Mouse (Mus musculus) neutrophil, adult 5-6 weeks (primary cell): ENCODE results near the gene Gimap9. TPM values are rescaled to one million over a fixed set of nuclear protein-coding genes. Genes with fewer than 3 reads are reported as not detected.

Experiments used
- ATAC-seq: fragments of 151-379, 151-347 bp; 2 replicates; pipeline ENCODE4 v1.8.0; 2017; ENCODE audit warnings: mild to moderate bottlenecking, moderate TSS enrichment; ENCODE audit not compliant: insufficient number of reproducible peaks, poor library complexity, low FRiP score, severe bottlenecking; ENCODE audit errors: extremely low read depth
- total RNA-seq: library from RNA; stranded (forward); fragments of 200-1000 nt; gene quantifications from 2 replicates; pipeline ENCODE4 v1.2.3, GENCODE M21; 2017

Gene Gimap9
- 132 and 133 TPM in 2 replicates for total RNA-seq

DNA sequence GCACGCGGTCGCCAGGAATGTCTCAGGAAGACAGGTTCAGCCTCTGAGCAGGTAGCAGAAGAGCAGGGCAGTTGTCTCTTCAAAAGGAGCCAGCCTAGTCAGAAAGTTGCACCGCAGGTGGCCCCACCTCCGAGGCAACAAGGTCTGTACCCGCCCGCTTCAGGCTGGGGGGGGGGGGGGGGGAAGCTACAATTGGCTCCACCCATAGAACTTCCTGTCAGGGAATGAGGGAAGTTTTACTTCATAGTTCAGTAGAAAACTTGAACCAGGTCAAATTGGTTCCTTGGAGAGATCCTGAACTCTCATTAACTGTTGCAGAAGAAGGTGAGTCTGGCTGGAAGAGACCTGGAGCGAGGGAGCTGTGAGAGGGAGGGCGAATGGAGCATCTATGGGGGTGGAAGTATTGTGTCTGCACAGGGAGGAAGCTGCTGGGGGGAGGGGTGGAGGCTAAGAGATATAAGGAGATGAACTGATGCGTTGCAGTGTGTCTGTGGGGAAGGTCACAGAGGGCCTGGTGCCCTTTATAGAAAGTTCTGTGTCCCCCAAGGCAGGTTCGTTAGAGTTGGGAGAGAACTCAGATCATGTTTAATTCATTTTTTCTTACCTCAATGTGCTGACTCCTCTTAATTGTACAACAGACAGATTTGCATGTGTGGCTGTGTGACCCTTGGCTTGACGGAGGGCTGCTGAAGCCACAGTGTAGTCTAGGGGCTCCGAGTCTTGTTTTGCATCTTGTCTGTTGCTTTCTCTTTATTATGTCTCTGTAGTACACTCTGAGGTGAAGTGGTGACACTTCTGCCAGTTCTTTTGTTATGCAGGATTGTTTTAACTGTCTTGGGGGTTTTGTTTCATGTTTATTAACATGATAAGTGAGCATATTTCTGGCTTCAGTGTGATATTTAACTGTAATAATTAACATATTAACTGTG, at the start of gene Gimap9:
Gene Gimap9, plus strand, starts transcription at position 199 of the 929 bp plus-strand sequence.
- ATAC-seq, result peak; percentile 66

DNA sequence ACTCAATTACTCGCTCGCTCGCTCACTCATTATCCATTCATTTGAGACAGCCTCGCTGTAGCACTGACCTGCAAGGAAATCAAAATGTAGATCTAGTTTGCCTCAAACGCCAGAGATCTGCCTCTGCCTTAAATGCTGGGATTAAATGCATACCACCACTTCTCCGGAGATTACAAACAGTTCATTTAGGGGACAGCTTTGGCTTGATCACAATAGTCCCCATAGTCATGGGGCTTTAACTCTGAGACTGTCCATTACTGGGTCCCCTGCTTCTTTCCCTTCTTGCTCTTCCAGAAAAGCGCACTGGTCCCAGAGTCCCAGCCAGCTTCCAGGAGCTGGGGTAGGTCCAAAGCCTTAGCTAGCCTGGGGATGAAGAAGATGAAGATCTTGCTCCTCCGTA, 49.5 kb upstream of the Gimap9 start, which contains the start of gene AI854703:
Gene AI854703, plus strand, starts transcription at position 301 of the 400 bp plus-strand sequence.
- ATAC-seq, result no peak

DNA sequence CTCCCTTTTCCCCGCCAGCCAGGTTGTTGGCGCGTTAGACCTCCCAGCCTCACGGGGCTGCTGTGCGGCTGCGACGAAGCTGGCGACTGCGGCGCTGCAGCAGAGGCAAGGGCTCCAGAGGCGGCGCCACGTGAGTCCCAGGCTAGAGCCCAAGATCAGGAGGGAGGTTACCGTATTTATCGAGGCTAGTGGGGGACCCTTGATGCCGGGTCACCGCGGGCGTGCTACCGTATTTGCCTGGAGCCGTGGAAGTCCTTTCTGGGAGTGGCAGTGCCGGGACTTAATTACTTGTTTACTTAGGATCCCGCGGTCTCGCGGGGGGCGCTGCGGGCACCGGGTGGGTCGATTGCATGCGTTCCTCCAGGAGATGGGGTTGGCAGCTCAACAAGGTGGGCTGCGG, 48.9 kb upstream of the Gimap9 start:
- no peak for ATAC-seq

DNA sequence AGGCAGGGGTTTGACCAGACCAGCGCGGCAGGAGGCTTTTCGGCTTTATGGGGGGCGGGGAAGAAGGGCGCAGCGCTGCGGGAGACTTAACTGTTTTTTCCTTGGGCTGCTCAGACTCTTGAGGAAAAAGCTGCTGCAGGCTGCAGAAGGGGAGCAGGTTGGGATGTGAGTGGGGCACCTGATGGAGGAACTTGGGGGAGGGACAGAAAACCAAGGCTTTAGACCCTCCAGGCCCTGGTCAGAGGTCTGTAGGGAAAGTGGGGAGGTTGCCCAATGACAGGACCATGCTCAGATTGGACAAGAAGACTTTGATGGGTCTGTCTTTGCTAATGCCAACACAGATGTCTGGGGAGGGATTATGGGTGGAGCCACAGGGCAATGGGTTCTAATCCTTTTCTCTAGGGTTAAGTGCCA, 48.4 kb upstream of the Gimap9 start:
- no peak for ATAC-seq

DNA sequence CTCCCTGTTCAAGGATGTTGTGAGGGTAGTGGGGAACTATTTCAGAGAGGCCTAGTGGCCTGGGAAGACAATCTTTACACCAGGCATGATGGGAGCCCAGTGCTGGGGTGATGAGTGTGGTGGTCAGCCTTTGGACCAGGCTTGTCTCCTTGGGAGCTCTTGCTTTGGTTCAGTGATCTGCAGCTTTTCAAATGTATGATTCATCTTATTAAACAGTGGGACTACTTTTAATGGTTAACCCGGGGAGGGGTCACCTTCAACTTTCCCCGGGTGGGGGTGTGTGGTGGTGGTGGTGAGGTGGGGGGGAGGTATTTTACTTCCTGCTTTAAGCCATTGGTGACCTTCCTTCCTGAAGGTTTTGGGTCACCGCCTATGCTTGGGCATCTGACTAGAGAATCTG, 47.6 kb upstream of the Gimap9 start:
- ATAC-seq, result no peak

DNA sequence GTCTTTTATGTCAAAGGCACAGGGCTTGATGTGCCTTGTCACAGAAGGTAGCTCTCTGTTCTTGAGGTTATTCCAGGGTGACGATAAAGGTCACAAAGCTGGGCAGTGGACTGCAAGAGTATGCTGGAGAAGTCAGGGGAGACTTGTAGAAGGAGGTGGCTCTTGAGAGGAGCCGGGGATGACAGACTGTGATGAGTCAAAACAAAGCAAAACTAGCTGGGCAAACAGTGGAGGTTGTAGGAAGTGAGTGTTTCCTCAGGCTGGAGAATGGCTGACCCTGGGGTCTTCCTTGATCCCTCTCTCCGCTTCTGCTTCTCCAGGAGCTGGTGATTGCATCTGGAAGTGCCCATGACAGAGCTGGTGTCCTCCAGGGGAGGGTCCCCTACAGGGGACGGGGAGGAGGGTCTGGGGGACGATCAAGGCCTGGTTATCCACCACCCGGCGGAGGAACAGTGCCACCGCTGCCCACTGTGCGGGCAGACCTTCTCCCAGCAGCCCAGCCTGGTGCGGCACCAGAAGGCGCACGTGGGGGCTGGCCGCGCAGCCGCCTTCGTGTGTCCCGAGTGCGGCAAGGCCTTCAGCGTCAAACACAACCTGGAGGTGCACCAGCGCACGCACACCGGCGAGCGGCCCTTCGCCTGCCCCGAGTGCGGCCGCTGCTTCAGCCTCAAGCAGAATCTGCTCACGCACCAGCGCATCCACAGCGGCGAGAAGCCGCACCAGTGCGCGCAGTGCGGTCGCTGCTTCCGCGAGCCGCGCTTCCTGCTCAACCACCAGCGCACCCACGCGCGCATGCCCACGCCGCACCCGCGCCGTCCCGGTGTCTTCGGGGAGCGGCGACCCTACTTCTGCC, 46.9 kb upstream of the Gimap9 start:
- peak; percentile 27; the same call in 1 of the 2 replicates for ATAC-seq

DNA sequence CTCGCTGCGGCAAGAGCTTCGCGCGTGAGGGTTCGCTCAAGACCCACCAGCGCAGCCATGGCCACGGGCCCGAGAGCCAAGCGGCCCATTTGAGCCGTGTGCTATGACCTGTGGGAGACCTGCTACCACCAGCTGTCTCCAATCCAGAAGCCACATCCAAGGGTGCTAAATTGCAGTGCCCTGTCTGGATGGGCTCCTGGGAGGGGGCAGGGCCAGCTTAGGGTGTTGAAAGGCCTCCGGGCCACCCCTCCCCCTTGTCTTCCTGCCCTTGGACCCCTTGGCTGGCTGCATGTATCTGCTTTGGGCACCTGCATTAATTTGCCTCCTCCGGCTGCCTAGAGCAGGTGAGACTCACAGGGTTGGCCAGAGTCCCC, 46.3 kb upstream of the Gimap9 start:
- no peak for ATAC-seq

DNA sequence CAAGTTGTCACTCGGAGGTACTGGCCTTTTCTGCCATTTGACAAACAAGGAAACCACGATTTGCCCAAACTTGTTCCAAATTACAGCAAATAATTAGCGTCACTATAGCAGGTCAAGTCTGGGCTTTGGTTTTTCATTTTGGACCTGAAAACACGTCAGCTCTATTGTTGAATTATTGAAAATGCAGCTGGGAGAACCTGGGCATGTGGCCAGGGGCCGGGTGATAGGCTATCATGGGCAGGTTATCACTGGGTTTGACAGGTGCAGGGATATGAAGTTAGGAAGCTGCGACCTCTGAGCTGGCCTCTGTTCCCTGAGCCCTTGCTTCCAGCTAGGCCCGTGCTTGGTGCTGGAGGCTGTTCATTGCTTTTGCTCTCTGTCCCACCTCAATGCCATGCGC, 45.1 kb upstream of the Gimap9 start:
- ATAC-seq, result no peak

DNA sequence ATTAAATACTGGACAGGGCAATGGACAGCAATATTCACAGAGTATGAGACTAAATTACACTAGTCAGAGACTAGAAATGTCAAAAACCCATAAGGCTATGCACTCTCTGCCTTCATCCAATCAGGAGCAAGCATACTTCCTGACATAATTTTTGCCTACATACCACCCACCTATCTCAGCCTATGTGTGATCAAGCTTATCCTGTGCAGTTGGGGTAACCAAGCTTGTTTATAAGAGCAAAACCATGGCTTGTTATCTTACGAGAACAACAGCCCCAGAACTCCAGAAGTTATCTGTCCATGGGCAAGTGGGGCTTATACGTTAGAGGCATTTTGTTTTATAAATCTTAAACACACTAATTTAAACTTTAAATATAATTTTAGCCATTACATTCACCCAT, 40.8 kb upstream of the Gimap9 start:
- ATAC-seq, result no peak

DNA sequence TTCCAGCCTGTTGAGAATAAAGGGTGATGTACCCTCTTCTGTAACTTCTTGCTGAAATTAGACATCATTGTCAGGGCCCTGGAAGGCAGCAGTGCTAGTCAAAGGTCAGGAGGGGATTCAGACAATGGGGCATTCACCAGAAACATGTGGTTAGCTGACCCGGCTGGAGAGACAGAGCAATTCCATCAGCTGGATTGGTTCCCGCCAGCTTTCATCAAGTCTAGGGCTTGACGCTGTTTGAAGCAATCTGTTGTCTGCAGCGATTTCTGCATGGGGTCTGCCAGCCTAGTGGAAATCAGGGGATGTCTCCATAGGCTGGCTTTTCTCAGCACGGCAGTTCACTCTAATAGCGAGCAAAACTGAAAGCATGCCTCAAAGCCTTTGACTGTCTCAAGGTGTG, 39.4 kb upstream of the Gimap9 start:
- ATAC-seq, result no peak

DNA sequence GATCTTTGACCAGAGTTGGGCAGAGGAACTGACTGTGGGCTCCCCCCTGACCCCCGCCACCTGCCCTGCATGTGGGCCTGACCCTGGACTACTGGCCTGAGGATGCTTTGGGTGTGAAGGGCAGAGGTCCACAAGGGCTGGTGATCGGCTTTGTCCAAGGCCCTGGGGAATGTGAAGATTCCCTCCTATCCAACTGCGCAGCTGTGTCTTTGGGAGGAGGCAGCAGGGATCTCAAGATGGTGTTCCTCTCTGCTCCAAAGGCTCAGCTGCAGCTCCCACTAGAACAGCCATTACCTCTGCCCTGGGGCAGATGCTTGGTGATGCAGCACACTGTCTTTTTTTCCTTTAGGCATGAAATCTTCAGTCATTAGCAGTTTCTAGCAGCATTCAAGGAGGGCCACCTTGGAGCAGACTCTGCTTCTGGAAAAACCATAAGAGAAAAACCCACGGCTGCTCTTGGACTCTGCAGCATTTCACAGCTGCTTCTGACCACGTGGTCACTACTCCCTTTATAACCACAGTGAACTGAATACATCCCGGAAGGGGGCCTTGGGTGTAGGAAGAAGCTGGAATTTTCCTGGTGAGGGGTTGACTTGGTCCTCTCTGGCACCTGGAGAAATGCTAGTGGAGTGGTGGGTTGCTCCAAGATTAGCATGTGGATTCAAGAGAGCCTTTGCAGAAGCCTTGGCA, 38.0 kb upstream of the Gimap9 start:
- ATAC-seq, result no peak

DNA sequence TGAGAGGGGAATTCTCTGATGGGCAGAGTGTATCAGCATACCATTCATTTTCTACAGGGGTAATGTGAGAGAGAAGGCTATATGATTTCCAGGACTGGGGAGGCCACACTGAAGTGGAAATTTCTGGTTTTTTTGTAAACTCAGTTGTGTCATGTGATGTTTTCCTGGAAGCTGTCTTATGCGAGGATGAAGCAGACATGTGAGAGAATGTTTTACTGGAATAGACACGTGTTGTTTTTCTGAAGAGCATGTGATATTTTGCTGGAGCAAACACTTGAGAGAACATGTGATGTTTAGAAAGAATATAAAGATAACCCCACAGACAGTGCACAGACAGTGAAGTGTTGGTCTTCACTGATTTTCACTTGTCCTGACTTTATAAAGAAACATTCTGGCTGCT, 37.4 kb upstream of the Gimap9 start:
- no peak for ATAC-seq

DNA sequence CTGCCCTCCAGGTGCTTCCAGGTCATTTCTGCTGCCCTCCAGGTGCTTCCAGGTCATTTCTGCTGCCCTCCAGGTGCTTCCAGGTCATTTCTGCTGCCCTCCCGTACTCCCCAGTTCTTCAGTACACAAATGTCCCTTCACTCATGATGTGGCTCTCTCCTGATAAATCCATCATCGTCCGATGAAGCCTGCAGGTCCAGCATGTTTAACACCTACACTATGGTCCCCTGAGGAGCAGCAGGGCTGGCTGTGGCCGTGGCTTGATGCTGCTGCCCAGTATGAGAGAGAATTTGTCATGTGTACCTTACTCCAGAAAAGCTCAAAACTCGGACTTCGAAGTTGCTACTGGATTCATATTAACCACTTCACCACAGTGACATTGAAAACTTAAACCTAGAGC, 34.5 kb upstream of the Gimap9 start:
- no peak for ATAC-seq

DNA sequence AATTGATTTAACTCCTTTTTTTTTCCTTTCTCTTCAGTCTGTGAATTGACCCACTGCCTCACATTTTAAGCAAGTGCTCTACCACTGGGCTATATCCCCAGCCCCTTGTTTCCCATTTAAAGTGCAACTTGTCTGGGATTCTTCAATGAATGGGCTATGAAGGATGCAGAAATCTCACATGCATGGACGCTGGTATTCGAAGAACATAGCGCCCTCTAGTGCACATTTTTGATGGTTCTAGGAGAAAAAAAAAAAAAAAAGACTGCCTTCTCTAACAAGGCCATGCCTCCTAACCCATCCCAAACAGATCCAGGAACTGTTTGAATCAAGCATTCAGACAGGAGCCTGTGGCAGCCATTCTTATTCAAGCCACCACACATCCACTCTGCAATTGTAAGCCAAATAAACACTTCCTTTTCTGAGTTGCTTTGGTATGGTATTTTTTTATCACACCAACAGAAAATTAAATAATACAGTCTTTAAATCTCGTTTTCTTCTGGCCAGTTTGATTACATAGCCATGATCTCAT, 33.1 kb upstream of the Gimap9 start:
- no peak for ATAC-seq

DNA sequence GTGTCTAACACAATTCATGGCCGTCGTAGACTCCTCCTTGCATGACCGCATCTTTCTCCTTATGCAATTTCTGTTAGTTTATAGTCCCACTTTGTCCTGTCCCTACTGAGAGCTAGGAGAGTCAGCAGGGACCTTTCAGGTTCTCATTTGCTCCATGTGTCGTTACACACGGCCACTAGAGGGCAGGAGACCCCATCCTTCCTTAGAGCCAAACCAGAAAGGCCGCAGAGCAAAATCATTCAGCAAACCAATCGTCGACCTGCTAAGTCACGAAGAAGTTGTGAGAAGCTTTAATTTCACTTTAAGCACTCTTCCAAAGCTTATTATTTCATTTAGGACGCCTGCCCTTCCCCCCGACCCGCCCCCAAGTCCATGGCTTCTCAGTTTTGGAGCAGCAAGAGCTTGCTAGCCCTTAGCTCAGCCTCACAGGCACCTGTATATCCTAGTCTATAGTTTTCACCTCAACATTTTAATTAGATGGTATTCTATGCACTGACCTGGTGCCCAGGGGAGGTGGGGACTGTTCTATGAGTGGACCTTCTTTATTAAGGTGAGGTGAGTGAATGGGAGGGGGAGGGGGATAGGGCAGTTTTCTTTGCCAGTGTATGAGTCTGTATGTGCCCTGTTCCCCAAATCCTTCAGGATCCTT, 30.1 kb upstream of the Gimap9 start:
- peak; percentile 62; the same call in 1 of the 2 replicates for ATAC-seq

DNA sequence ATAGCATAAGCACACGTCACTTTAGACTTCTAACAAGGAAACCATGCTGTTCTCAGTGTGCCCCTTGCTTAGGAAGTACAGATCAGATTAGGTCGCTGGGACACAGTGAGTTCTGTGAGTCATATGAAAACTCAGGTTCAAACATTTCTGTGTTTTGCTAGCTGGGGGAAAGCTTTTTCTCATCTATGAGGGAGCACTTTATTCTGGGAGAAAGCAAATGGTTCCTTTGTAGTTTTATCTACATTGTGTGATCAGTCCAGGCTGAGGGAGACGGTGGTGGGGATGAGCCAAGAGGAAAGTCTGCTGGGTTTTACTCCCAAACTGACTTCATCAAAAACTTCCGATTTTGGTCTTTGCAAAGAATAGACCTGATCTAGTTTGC, 29.6 kb upstream of the Gimap9 start:
- ATAC-seq, result no peak

DNA sequence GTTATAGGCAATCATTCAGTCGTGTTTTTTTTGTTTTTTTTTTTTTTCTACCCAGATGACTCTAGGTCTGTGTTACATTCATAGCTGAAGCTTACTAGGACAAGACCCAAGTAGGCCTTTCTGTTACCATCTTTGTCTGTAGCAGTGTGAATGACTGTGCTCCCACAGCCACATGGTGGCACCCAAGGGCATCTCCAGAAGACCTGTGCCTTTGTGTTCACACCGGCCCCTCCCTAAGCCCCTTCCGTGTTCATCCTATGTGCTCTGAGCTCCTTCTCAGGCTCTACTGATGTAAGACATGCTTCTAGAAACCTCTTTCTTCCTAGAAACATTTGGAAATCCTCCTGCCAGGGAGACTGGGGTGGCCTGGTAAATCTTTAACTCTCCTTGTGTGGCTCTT, 28.9 kb upstream of the Gimap9 start, which contains the start of gene Gimap8:
Gene Gimap8, plus strand, starts transcription at position 240 of the 400 bp plus-strand sequence.
- peak; percentile 89; the same call in 1 of the 2 replicates for ATAC-seq

DNA sequence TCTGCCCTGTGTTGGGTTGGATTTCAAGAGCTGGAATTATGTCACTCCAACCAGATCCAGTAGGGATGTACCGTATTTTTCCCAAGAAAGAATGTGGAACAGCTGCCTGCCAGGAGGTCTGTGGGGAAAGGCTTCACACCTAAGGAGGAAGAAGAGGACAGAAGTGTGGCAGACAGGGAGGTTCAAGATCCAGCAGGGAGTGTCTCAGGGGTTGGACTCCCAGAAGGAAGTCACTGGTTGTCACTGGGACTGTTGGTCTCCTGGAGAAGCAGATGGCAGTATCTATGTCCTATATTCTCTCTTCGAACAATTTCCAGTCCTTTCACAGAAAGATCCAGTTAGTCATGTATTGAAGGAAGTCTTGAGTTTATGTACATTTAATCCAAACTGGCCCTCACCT, 28.3 kb upstream of the Gimap9 start:
- no peak for ATAC-seq
